Mouse (Mus musculus) MEL (cell line): Measurements from ENCODE around the gene Ccdc194.
A peak's percentile ranks its signal among the peaks of the same experiment; 100 is the strongest.

Experiments
- CTCF ChIP-seq, 3 experiments: IDR thresholded peaks in 2 of 3; conservative IDR thresholded peaks in 1 of 3; 2 replicates each; pipeline ENCODE4 v1.5.1; 2011 to 2012; ENCODE audit warnings: low read length in 3 of 3, low read depth in 2 of 3, mild to moderate bottlenecking in 2 of 3, improper control_type of control experiment in 1 of 3, inconsistent platforms in 1 of 3, mixed read lengths in 1 of 3, moderate library complexity in 1 of 3; ENCODE audit not compliant: control insufficient read depth in 1 of 3, insufficient read depth in 1 of 3, poor library complexity in 1 of 3, severe bottlenecking in 1 of 3
- E2F4 ChIP-seq: IDR thresholded peaks from 2 replicates; pipeline ENCODE4 v1.6.1; 2011; ENCODE audit warnings: low read depth, low read length, improper control_type of control experiment, borderline replicate concordance
- ELF1 ChIP-seq: IDR thresholded peaks from 2 replicates; pipeline ENCODE4 v1.6.1; 2014; ENCODE audit warnings: low read depth, mild to moderate bottlenecking, inconsistent platforms, low read length, improper control_type of control experiment, moderate library complexity
- GATA1 ChIP-seq: IDR thresholded peaks from 2 replicates; pipeline ENCODE4 v1.6.1; 2011; ENCODE audit warnings: low read depth, low read length, improper control_type of control experiment
- MXI1 ChIP-seq: IDR thresholded peaks from 2 replicates; pipeline ENCODE4 v1.6.1; 2011; ENCODE audit warnings: mild to moderate bottlenecking, low read depth, low read length, improper control_type of control experiment
- NRF1 ChIP-seq: IDR thresholded peaks from 2 replicates; pipeline ENCODE4 v1.6.1; 2014; ENCODE audit warnings: low read depth, mild to moderate bottlenecking, inconsistent platforms, low read length, improper control_type of control experiment, moderate library complexity; ENCODE audit not compliant: poor library complexity, insufficient read depth, severe bottlenecking
- POLR2A ChIP-seq, 2 experiments: IDR thresholded peaks; 2 replicates each; pipeline ENCODE4 v1.6.1; 2011 to 2012; ENCODE audit warnings: low read length in 2 of 2, mild to moderate bottlenecking in 2 of 2, control low read depth in 1 of 2, improper control_type of control experiment in 1 of 2, low read depth in 1 of 2, moderate library complexity in 1 of 2; ENCODE audit not compliant: control insufficient read depth in 1 of 2, insufficient read depth in 1 of 2, poor library complexity in 1 of 2
- SIN3A ChIP-seq: IDR thresholded peaks from 2 replicates; pipeline ENCODE4 v1.6.1; 2012; ENCODE audit warnings: low read length, improper control_type of control experiment, inconsistent platforms
- TCF12 ChIP-seq: IDR thresholded peaks from 2 replicates; pipeline ENCODE4 v1.6.1; 2014; ENCODE audit warnings: low read depth, mild to moderate bottlenecking, inconsistent platforms, low read length, improper control_type of control experiment, moderate library complexity

DNA sequence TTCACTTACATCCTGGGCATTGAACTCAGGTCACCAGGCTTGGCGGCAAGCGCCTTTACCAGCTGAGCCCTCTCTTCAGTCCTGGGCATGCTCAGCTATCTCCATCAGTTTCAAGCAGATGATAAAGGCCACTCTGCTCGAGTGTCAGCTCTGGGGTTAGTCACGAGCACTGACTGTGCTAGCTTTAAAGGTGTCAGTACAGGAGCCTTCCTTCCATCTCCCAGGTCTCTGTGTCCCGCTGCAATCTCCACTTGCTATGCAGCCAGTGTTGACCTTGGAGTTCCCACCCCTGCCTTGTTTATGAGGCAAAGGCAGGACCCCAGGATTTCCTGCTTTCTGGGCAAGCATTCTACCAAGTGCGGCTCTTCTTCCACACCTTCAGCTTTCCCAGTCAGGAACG, 42.1 kb upstream of the Ccdc194 start:
- no peak for TF ChIP-seq GATA1
- TF ChIP-seq CTCF (IDR thresholded peaks at IDR 0.05 in 2 of 3, conservative IDR thresholded peaks at IDR 0.05 in 1 of 3; ENCODE audit: control insufficient read depth in 1 of 3, insufficient read depth in 1 of 3, low read depth in 2 of 3, low read length in 3 of 3, poor library complexity in 1 of 3, severe bottlenecking in 1 of 3), result no peak
- TF ChIP-seq NRF1, result peak; percentile 23; the same call in 1 of the 2 replicates
- TF ChIP-seq E2F4, result no peak
- no peak for TF ChIP-seq TCF12
- no peak for TF ChIP-seq MXI1
- no peak for TF ChIP-seq POLR2A (IDR thresholded peaks at IDR 0.05; ENCODE audit: control insufficient read depth in 1 of 2, insufficient read depth in 1 of 2, low read depth in 1 of 2, low read length in 2 of 2, poor library complexity in 1 of 2)
- no peak for TF ChIP-seq ELF1
- no peak for TF ChIP-seq SIN3A
